Mouse (Mus musculus) adrenal gland, adult 18-20 months (tissue): ENCODE measurements around the gene Rarres1. TPM values are rescaled to one million over a fixed set of nuclear protein-coding genes. Genes with fewer than 3 reads are reported as not detected.

Experiments
- DNase-seq, 2 experiments: peaks; one replicate each; pipeline ENCODE4 v3.0.0; 2021 to 2022; ENCODE audit warnings: low spot score in 2 of 2
- long read RNA-seq, 2 experiments: library from polyadenylated mRNA; stranded (forward); transcript quantifications; one replicate each; pipeline ENCODE4 v2.0.0; 2021
- total RNA-seq, 2 experiments: library from RNA; stranded (reverse); gene quantifications; 1 replicate in 1 of 2; 2 replicates in 1 of 2; pipeline ENCODE4 v1.2.3; 2021

The Rarres1 gene
- under 1 TPM; 0.23 to 0.83 TPM for total RNA-seq
- long read RNA-seq, experiment 1: 0 reads
- long read RNA-seq, experiment 2: 0 reads

DNA sequence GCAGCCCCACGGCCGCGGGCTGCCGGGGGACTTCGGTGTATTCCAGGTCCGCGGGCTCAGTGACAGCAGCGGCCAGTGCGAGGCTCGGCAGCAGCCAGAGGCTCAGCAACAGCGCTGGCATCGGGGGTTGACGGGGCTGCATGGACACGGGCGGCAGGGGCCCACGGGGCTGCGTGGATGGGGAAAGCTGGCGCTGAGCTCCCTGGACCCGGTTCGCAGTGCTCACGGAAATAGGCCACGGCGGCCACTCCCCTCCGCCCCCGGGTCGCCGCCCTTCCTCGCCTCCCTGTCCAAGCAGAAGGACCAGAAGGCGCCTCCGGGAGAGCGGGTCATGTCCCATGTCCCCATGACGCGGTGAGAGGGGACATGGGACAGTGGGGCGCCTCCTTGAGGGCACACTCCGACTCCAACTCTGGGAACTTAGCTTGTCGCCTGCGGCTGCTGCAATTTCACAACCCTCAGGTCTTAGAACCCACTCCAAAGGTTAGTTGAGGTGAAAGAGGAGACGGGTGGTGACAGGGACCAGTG is at the start of gene Rarres1:
TSS of gene Rarres1 (minus strand) at position 250 of the 528 bp plus-strand sequence.
- peak; percentile 20 to 37 for DNase-seq

DNA sequence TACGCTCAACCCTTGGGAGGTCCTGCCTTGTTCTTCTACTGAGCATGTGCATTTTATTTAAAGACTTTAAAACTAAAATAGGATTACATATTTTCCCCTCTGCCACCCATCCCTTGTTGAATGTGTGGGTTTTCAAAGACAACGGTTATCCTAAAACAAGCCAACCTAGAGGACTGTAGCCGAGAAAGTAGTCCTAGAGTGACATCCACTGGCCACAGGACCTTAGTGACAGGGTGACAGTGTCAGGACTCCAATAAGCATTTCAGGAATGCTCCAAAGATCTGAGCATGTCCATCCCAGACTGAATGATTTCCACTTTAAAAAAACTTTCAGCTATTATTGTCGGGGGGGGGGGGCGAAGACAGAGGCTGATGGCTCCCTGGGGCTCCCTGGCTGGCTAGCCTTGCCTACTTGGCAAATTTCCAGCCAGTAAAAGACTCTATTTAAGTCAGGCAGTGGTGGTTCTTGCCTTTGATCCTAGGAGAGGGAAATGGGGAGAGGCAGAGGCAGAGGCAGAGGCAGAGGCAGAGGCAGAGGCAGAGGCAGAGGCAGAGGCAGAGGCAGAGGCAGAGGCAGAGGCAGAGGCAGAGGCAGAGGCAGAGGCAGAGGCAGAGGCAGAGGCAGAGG is 49.5 kb upstream of the Rarres1 start:
- no peak for DNase-seq

GRCm38 (mm10) chr3:67557718-67558354 is 42.5 kb upstream of the Rarres1 start:
- no peak for DNase-seq

- no peak for DNase-seq
These were observed 41.9 kb upstream of the Rarres1 start for GRCm38 (mm10) chr3:67557200-67557651.

DNA sequence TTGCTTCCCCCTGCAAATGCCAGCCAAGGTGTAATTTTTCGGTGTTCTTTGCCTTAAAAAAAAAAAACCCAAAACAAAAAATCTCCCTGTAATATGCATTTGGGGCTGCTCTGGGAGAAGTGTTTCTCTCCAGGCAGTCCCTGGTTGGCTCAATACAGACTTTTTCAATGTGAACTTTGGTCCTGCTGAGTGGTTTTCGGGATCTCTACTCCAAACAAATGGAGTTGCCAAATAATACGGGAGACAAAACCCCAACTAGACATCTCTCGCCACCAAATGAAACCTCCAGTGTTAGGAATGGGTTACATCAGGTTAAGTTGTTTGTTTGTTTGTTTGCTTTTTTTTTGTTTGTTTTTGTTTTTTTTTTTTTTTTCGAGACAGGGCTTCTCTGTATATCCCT is 39.9 kb upstream of the Rarres1 start:
- no peak for DNase-seq

DNA sequence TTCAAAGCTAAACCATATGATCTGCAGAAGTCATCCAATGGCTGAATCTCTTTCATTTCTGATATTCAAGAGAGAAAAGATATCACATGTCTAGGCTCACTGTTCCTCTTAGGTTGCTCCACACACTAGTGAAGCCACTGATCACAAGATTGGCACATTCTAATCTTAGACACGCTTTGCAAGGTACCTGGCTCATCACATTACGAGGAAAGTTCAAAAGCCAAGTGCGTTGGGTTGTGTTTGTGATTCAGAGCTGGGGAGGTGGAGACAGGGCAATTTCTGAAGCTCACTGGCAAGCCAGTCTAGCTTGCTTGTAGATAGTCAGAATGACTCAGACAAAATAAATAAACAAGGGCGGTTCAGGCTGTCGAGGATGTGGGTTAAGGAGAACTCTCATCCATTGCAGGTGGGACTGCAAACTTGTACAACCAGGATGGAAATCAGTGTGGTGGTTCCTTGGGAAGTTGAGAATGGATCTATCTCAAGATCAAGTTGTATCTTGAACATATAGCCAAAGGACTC is 38.7 kb upstream of the Rarres1 start:
- DNase-seq: no peak

GRCm38 (mm10) chr3:67553281-67553680 is 38.0 kb upstream of the Rarres1 start:
- DNase-seq: no peak

- DNase-seq: no peak
These were observed 35.9 kb upstream of the Rarres1 start for GRCm38 (mm10) chr3:67551193-67551592.

DNA sequence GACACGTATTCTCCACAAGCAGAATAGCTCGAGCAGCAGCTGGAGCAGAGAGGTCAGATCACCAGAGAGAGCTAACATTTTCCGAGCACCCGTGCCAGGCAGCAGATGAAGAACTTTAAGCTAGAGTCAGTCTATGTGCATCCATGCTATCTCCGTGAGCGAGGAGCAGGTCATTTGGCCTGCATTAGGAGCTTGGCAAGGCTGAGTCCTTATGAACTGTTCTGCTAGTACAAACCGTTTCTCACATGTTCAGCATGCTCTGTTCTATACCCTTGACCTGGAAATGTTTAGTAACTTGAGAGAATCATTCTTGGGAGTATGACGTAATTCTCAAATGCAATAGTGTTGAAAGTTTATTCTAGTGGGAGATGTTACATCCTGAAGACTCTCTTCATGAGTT is 28.3 kb upstream of the Rarres1 start:
- no peak for DNase-seq

GRCm38 (mm10) chr3:67524768-67525167 is 9.4 kb upstream of the Rarres1 start:
- no peak for DNase-seq

DNA sequence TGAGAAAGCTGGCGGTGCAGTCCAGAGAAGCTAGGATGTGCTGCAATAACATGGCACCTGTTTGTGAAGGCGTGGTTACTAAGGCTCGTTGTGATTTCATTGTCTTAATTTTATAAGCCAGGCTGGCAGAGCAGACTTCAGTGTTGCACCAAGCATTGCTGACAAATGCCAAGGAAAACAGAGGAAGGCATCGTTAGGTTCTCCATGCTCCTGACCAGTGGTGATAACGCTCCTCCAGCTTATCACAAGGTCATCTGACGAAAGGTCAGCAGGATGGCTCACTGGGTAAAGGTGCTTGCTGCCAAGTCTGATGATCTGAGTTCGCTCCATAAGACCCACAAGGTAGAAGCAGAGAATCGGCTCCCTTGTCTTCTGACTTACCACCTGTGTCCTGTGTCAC is 7.4 kb upstream of the Rarres1 start:
- no peak for DNase-seq

- no peak for DNase-seq
These were observed 5.3 kb upstream of the Rarres1 start for GRCm38 (mm10) chr3:67520568-67521143.

DNA sequence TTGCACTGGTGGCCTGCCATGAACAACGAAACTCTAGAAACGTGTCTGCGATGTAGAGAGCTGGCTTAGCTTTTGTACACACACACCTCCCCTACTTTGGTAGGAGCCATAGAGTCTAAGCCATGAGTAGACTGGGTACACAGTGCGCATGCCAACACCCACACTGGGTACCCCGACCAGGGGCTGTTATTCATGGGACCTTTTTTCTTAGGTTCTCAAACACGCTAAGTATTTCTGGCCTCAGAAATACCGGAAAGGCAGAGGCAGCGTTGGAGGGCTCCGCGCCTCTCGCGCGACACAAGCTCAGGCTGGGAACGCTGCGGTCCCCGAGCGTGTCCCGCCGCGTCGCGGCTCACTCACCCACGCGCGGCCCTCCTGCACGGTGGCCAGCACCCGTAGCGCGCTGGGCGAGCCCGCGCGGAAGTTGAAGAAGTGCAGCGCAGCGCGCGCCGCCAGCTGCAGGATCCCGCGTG is 486 bp downstream of the Rarres1 start:
- no peak for DNase-seq

- DNase-seq: peak; percentile 71 to 72
These were observed 2.5 kb downstream of the Rarres1 start for GRCm38 (mm10) chr3:67512807-67513206.

DNA sequence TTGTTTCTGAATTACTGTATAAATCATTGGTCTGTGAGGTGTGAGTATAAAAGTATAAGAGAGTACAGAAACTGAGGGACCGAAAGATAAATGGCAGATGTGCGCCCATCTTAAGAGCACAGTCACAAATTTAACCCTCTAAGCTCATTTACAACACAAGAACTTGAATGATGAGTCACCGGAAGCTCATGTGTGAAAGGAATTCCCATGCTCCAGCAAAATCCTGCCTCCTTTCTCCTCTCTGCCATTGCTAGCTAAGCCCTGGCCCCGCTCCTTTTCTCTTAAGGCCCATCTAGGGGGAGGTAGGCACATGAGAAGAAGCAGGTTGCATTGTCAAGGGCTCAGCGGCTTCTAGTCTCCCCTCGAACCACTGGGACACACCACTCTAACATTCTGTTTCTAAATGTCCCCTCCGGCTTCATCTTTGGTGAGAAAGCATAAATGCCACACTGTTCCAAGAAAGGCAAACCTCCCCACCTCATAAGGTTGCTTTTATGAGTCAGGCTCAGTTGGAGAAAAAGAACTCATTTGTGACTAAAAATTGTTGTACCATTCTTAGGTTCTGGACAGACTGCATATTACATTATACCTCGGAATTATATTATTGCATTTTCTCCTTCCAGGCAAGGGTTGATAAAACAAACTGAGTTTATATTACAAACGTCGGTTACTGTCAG is 7.0 kb downstream of the Rarres1 start:
- DNase-seq: no peak

DNA sequence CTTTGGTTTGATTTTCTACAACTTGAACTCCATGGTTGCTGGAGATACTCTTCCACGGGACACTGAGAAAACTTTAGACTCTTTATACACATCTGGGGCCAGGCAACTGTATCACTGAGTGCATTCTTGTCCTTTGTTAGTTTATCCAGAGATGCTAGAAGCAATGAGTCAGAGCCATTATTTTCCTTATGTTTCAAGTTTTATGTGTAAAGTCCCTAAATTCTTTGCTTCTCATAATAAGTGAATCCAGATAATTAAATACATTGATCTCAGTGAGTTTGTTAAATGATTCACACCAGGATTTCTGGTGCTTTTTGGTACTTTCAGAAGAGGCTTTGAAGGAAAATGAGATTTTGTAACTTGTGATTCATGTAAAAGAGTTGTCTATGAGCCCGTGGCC is 10.0 kb downstream of the Rarres1 start:
- DNase-seq: no peak

DNA sequence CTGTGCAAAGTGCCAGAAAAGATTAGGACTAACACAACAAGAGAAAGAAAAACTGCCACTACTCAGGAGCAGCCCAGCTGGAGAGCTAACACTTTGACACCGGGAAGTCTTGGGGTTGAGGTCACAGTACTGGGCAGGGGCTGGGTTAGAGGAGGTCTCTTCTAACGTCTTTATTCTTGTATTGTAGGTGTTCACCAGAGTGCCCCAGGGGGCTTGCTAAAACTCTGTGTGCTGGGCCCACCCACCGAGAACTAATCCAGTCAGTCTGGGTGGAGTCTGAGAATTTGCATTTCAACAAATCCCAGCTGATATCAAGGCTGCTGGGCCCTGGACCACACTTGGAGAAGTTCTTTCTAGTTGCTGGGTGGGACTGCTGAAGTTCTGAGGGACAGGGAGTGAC is 11.4 kb downstream of the Rarres1 start:
- DNase-seq: no peak

DNA sequence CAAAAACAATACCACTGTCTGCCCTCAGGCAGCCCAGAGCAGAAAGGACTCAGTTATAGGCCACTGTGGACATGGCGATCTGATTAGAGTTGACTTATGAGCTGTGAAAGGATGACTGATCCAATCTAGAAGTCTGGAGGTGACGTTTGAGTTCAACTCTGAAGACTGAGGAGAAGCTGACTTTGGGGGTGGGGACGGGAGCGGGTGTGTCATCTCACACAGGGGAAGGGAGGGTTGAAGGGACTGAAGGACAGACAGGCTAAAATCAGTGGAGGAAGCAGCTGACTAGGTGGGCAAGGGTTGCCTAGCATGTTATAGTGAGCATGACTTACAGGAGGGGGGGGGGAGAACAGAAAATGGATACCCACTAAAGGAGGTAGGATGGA is 15.9 kb downstream of the Rarres1 start:
- DNase-seq: no peak

DNA sequence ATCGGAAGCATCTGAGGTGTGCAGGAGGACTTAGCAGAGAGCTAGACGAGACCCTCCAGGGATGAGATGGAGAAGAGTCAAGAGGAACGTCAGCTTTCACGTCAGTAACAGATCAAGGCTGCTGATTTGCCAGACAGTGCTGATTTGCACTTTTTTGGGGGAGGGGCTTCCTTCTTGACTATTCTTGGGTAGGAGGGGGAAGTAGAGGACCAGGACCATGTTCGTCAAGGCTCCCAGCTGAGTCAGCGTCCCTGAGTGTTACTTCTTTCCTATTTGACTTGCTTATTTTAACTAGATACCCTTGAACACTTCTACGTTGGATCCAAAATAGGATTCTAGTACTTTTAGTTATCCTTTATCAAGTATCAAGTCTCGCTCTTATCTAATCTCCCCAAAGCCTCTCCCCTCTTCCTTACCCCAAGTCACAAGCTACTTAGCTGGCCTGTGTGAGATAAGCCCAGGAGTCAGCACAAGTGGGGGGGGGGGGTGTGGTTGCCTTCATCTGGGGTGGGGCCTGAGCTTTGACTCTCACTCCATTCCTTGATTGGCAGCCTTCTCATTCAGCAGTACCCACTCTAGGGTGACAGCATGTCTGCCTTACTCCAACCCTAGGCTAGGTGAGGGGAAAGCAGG is 16.4 kb downstream of the Rarres1 start:
- no peak for DNase-seq

DNA sequence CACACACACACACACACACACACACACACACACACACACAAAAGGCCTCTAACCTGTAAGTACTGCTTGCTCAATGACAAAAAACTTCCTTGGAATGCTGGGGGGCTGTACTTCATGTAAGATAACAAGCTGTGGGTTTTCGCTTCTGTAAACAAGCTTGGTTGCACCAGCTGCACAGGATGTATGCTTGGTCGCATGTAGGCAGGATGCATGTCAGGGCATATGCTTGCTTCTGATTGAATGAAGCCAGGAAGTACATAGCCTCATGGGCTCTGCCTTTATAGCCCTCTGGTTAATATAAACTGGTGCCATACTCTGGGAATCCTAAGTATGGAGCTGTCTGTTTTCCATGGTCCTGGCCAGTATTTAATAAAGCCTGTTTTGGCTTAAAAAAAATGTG is 17.3 kb downstream of the Rarres1 start:
- DNase-seq: no peak

GRCm38 (mm10) chr3:67496310-67496709 is 19.0 kb downstream of the Rarres1 start:
- no peak for DNase-seq
